Mouse (Mus musculus) lung, embryonic 16.5 days (tissue): ENCODE data around the gene Klhl26. TPM values are rescaled to one million over a fixed set of nuclear protein-coding genes. Genes with fewer than 3 reads are reported as not detected.

ENCODE experiments used
- polyA plus RNA-seq: library from polyadenylated mRNA; unstranded; fragments of >200 nt; fragmentation: Nextera tagmentation; extraction: Ambion mirVana; gene quantifications from 2 replicates; pipeline ENCODE4 v1.2.1, GENCODE M21; 2015

Klhl26 gene
- polyA plus RNA-seq, 1 experiment from 2014 or later: 28.8 TPM

Other genes with a start within 250 kb of the Klhl26 start
- gene Sugp2, start 242.7 kb downstream of the Klhl26 start, polyA plus RNA-seq: 29.9 and 30.9 TPM in 2 replicates
- gene Armc6, start 242.5 kb downstream of the Klhl26 start, polyA plus RNA-seq: 22.4 and 24.5 TPM in 2 replicates
- gene Homer3, start 194.1 kb downstream of the Klhl26 start, polyA plus RNA-seq: 60.0 and 66.8 TPM in 2 replicates
- 39.6 and 44.8 TPM in 2 replicates for gene Ddx49, start 174.5 kb downstream of the Klhl26 start, polyA plus RNA-seq
- gene Cope, start 174.4 kb downstream of the Klhl26 start, polyA plus RNA-seq: 325 and 349 TPM in 2 replicates
- 2.4 and 3.0 TPM in 2 replicates for gene Cers1, start 161.2 kb downstream of the Klhl26 start, polyA plus RNA-seq
- 0.40 and 1.4 TPM in 2 replicates for gene Gdf1, start 147.2 kb downstream of the Klhl26 start, polyA plus RNA-seq
- gene Upf1, start 123.7 kb downstream of the Klhl26 start, polyA plus RNA-seq: 8.7 and 10.5 TPM in 2 replicates
- gene Comp, start 103.4 kb downstream of the Klhl26 start, polyA plus RNA-seq: 0.68 and 0.75 TPM in 2 replicates
- 13.9 and 15.4 TPM in 2 replicates for gene Crtc1, start 37.4 kb downstream of the Klhl26 start, polyA plus RNA-seq
- gene Tmem59l, start 10.4 kb upstream of the Klhl26 start, polyA plus RNA-seq: 5.6 and 7.0 TPM in 2 replicates
- 166 and 169 TPM in 2 replicates for gene Crlf1, start 16.2 kb upstream of the Klhl26 start, polyA plus RNA-seq
- 125 and 133 TPM in 2 replicates for gene Rex1bd, start 29.8 kb upstream of the Klhl26 start, polyA plus RNA-seq
- 917 and 987 TPM in 2 replicates for gene Uba52, start 33.8 kb upstream of the Klhl26 start, polyA plus RNA-seq
- 300 and 319 TPM in 2 replicates for gene Fkbp8, start 50.8 kb upstream of the Klhl26 start, polyA plus RNA-seq
- gene Kxd1, start 51.0 kb upstream of the Klhl26 start, polyA plus RNA-seq: 54.0 and 55.3 TPM in 2 replicates
- 19.8 and 21.4 TPM in 2 replicates for gene Ell, start 62.5 kb upstream of the Klhl26 start, polyA plus RNA-seq
- 118 and 121 TPM in 2 replicates for gene Isyna1, start 117.4 kb upstream of the Klhl26 start, polyA plus RNA-seq
- 106 and 108 TPM in 2 replicates for gene Ssbp4, start 131.9 kb upstream of the Klhl26 start, polyA plus RNA-seq
- gene Lrrc25, start 139.2 kb upstream of the Klhl26 start, polyA plus RNA-seq: 2.0 and 3.2 TPM in 2 replicates
- gene Gdf15, start 155.5 kb upstream of the Klhl26 start, polyA plus RNA-seq: 0.45 and 0.60 TPM in 2 replicates
- gene Pgpep1, start 183.4 kb upstream of the Klhl26 start, polyA plus RNA-seq: 43.6 and 46.7 TPM in 2 replicates
- gene Lsm4, start 196.3 kb upstream of the Klhl26 start, polyA plus RNA-seq: 197 and 214 TPM in 2 replicates
- 26.2 and 28.8 TPM in 2 replicates for gene Jund, start 222.0 kb upstream of the Klhl26 start, polyA plus RNA-seq
- gene Iqcn, start 226.5 kb upstream of the Klhl26 start, polyA plus RNA-seq: not detected in 2 replicates
- 0.26 TPM in 1 of 2 replicates, not detected in the other for gene Gm3336, start 241.6 kb upstream of the Klhl26 start, polyA plus RNA-seq
- 0.10 and 0.19 TPM in 2 replicates for gene Pde4c, start 246.8 kb upstream of the Klhl26 start, polyA plus RNA-seq